Mouse (Mus musculus) midbrain, embryonic 11.5 days (tissue): ENCODE results near the gene Disp1. TPM values are rescaled to one million over a fixed set of nuclear protein-coding genes. Genes with fewer than 3 reads are reported as not detected.

Experiments used
- ATAC-seq: fragments of 200-750 bp; cut with Nextera tagmentation; 2 replicates; pipeline ENCODE4 v1.8.0; 2017; ENCODE audit warnings: moderate TSS enrichment, moderate library complexity; ENCODE audit not compliant: low FRiP score
- DNase-seq: peaks from one replicate; pipeline ENCODE4 v3.0.0; 2015; ENCODE audit warnings: low spot score; ENCODE audit errors: missing footprints
- H3K27ac ChIP-seq: fragments of 300-500 bp; sonication (generic); 2 replicates; pipeline ENCODE4 v1.5.1; 2014; ENCODE audit warnings: low read depth, low read length
- H3K27me3 ChIP-seq: fragments of 300-500 bp; sonication (generic); 2 replicates; pipeline ENCODE4 v1.6.1; 2014; ENCODE audit warnings: mild to moderate bottlenecking, low read length, moderate library complexity, mixed read lengths; ENCODE audit not compliant: control insufficient read depth, insufficient read depth
- H3K36me3 ChIP-seq: fragments of 300-500 bp; sonication (generic); 2 replicates; pipeline ENCODE4 v1.6.1; 2014; ENCODE audit warnings: mild to moderate bottlenecking, low read length, moderate library complexity, mixed read lengths; ENCODE audit not compliant: control insufficient read depth, insufficient read depth
- H3K4me1 ChIP-seq: fragments of 300-500 bp; sonication (generic); 2 replicates; pipeline ENCODE4 v1.6.1; 2014; ENCODE audit warnings: low read length; ENCODE audit not compliant: control insufficient read depth, insufficient read depth
- H3K4me2 ChIP-seq: fragments of 300-500 bp; sonication (generic); 2 replicates; pipeline ENCODE4 v1.6.1; 2014; ENCODE audit warnings: mild to moderate bottlenecking, moderate library complexity
- H3K4me3 ChIP-seq: fragments of 300-500 bp; sonication (generic); 2 replicates; pipeline ENCODE4 v1.5.1; 2014; ENCODE audit warnings: low read depth, low read length
- H3K9ac ChIP-seq: fragments of 300-500 bp; sonication (generic); 2 replicates; pipeline ENCODE4 v1.6.1; 2014; ENCODE audit warnings: low read length
- H3K9me3 ChIP-seq: fragments of 300-500 bp; sonication (generic); 2 replicates; pipeline ENCODE4 v1.6.1; 2016; ENCODE audit warnings: low read length; ENCODE audit not compliant: control insufficient read depth
- WGBS: fragments of 180-500 bp; shearing (Covaris S2); extraction: QIAGEN DNeasy Blood & Tissue Kit; methylation state at CpG from one replicate; pipeline ENCODE4 v1.1.7; 2014; 5-methylcytosine and 5-hydroxymethylcytosine counted together
- polyA plus RNA-seq: library from polyadenylated mRNA; unstranded; fragments of >200 nt; fragmentation: Nextera tagmentation; extraction: Ambion mirVana; gene quantifications from 2 replicates; pipeline ENCODE4 v1.2.1, GENCODE M21; 2014

The Disp1 gene
- polyA plus RNA-seq, 1 experiment from 2014 or later = 8.8 TPM

DNA sequence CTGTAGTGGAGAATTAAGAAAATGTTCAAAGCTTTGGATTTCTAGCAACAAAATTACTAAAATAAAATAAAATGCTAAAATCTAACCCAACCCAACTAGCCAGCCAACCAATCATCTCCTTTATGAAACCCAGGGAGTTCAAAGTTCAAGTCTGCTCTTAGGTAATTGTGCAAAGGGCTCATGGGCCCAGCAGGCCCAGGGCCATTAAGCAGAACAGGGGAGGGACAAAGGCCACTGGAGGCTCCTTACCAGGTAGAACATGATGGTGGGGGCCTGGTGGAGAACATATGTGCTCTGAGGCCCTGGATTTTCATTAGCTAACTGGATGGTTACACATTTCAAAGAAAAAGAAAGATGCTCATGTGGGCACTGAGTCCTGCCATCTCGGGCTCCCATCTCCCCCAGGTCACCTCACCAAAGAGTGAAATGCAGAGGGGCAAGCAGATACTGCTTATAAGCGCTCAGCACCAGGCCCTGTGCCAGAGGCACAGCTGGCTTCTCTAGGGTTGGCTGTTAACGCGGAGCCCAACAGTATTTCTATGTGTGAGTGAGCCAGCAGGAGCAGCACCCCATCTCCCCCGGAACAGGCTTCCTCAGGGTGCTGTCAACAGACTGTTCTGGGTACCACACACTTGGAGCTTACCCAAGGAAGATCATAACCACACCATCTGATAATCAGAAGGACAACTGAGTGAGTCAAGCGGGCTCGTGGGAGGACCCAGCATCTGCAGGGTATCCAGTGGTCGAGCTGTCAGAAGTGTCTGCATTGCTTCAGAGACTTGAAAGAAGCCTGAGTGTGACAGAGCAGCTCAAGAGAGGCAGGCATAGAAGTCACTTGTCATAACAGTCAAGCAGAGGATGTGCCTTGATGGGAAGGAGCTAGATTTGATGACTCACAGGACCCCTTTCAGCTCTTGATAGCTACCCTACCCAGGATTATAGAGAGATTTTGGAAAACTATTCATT, 137.0 kb downstream of the Disp1 start:
- Histone ChIP-seq H3K4me3 (no peak overlapping the region), H3K9me3 (no peaks in the 10 kb centered on the region), H3K27ac (no peak overlapping the region), H3K36me3 (peaks cover 17% of the 10 kb centered on the region), H3K4me1 (peaks cover under 1% of the 10 kb centered on the region; the same call in 1 of the 2 replicates), H3K4me2 (no peak overlapping the region), H3K27me3 (no peaks in the 10 kb centered on the region), H3K9ac (no peak overlapping the region)
- WGBS = 96% methylated on average over 8 of the region's 8 CpGs
- DNase-seq (peak; percentile 33), ATAC-seq (no peak)

DNA sequence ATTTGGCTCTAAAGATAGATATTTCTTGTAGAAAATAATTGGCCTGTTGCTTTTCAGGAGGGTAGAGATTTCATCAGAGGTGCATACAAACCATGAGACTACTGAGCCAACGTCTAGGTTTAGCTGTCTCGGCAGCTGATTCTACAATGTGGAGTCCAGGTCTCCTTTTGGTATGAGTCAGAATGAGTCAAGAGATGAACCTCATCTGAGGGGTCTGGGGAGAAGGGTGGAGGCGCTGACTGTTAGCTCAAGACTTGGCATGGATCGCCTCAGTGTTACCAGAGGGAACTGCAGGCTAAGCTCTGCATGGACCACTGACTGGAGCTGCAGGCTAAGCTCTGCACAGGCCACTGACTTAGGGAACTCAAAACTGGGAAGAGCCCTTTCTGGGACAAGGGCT, 138.9 kb downstream of the Disp1 start:
- no peak overlapping the region for H3K9ac ChIP-seq
- no peaks in the 10 kb centered on the region for H3K9me3 ChIP-seq
- no peaks in the 10 kb centered on the region for H3K27me3 ChIP-seq
- no peaks in the 10 kb centered on the region; the same call in 1 of the 2 replicates for H3K36me3 ChIP-seq
- ATAC-seq (no peak), DNase-seq (no peak)
- no peak overlapping the region for H3K4me2 ChIP-seq
- no peak overlapping the region for H3K4me3 ChIP-seq
- 80% methylated on average over 4 of the region's 4 CpGs for WGBS
- H3K4me1 ChIP-seq = peaks cover 3% of the 10 kb centered on the region; the same call in 1 of the 2 replicates
- H3K27ac ChIP-seq = no peak overlapping the region

GRCm38 (mm10) chr1:183081126-183081525, 140.2 kb downstream of the Disp1 start:
- H3K4me1 ChIP-seq = peaks cover 3% of the 10 kb centered on the region; the same call in 1 of the 2 replicates
- no peaks in the 10 kb centered on the region for H3K27me3 ChIP-seq
- no peaks in the 10 kb centered on the region for H3K9me3 ChIP-seq
- H3K9ac ChIP-seq = no peak overlapping the region
- no peak overlapping the region for H3K4me3 ChIP-seq
- H3K4me2 ChIP-seq = no peak overlapping the region
- no peaks in the 10 kb centered on the region for H3K36me3 ChIP-seq
- H3K27ac ChIP-seq = no peak overlapping the region
- no peak for ATAC-seq
- no peak for DNase-seq

- Histone ChIP-seq H3K27me3 (no peaks in the 10 kb centered on the region), H3K4me2 (no peak overlapping the region), H3K4me3 (no peak overlapping the region), H3K36me3 (no peaks in the 10 kb centered on the region), H3K27ac (peak overlapping the region; percentile 7; the same call in 1 of the 2 replicates), H3K9ac (no peak overlapping the region), H3K9me3 (no peaks in the 10 kb centered on the region), H3K4me1 (peaks cover 3% of the 10 kb centered on the region; the same call in 1 of the 2 replicates)
- peak; percentile 85 for DNase-seq
- ATAC-seq = peak; percentile 54; the same call in 1 of the 2 replicates
- WGBS = 68% methylated on average over 15 of the region's 15 CpGs
Measured at GRCm38 (mm10) chr1:183075121-183075822, 146.1 kb downstream of the Disp1 start.

DNA sequence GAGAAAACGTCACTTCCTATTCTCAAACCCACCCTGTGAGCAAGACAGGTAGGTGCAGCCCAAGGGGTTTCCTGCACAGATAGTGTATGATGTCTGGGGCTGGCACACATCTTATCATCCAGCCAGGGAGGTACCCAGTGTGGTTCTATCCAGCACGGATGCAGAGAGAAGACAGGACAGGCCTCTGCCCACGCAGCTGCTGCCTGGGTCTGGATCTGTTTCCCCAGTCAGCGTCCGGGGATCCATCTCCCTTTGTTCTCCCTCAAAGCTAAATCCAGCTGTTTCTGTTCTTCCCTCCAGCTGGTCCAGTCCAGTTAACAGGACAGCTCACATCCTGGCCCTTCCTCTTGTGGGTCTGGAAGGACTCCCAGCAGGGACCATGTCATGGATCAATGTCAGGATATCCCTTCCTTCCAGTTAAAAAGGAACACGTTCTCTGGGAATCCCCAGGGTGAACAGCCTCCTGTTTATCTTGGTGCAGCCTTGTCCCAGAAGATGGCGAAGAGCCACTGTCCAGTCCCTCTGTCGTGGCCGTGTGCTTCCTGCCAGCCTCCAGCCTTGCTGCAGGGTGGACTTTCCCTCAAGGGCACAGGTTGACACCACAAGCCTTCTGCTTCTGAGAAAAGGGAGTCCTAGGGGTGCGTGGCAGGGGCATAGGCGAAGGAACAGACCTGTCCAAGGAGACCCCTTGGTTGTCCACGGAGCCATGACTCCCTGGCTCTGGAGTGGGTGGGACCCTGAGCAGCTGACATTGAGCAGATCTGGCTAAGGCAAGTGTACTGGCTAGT, 148.9 kb downstream of the Disp1 start:
- DNase-seq (no peak), ATAC-seq (no peak)
- Histone ChIP-seq H3K4me1 (no peaks in the 10 kb centered on the region), H3K27me3 (no peaks in the 10 kb centered on the region), H3K36me3 (no peaks in the 10 kb centered on the region), H3K4me2 (no peak overlapping the region), H3K4me3 (no peak overlapping the region), H3K27ac (no peak overlapping the region), H3K9me3 (no peaks in the 10 kb centered on the region), H3K9ac (no peak overlapping the region)
- 79% methylated on average over 12 of the region's 12 CpGs for WGBS

DNA sequence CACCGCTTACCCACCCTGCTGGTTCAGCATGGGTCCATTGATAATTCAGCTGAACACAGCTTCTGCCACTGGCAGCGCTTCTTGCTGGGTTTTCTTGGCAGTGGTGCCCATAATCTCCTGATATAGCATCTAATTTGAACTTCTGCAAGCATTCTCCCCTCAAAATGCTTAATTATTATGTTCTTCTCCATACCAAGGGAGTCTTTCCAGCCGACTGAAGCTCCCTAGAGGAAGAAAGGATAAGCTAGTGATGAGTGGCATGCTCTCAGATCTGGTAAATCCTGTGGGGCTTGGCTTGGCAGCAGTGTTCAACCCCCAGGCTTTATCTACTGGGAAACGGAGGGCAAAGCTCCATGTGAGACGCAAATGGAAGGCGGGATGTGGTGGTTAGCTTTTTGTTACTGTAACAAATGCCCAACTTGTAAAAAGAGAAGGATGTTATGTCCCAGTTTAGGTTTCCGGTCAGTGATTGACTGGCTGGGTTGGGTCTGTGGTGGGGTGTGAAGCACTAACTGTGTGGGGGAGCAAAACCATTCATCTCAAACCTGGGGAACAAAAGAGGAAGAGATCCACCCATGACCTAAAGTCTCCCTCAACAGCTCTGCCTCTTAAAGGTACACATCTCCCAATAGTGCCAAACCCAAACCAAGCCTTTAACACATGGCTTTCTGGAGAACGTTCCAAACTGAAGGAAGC, 151.2 kb downstream of the Disp1 start:
- H3K4me3 ChIP-seq = no peak overlapping the region
- H3K4me1 ChIP-seq = no peaks in the 10 kb centered on the region
- H3K27me3 ChIP-seq = no peaks in the 10 kb centered on the region
- no peak overlapping the region for H3K4me2 ChIP-seq
- no peak for ATAC-seq
- H3K9ac ChIP-seq = no peak overlapping the region
- WGBS = 84% methylated on average over 8 of the region's 8 CpGs
- no peak for DNase-seq
- H3K36me3 ChIP-seq = no peaks in the 10 kb centered on the region
- no peaks in the 10 kb centered on the region for H3K9me3 ChIP-seq
- H3K27ac ChIP-seq = no peak overlapping the region

GRCm38 (mm10) chr1:183067807-183068206, 153.5 kb downstream of the Disp1 start:
- DNase-seq = no peak
- no peak overlapping the region for H3K27ac ChIP-seq
- no peaks in the 10 kb centered on the region for H3K27me3 ChIP-seq
- H3K9me3 ChIP-seq = no peaks in the 10 kb centered on the region
- H3K36me3 ChIP-seq = no peaks in the 10 kb centered on the region
- no peak overlapping the region for H3K9ac ChIP-seq
- WGBS = 83% methylated on average over 7 of the region's 7 CpGs
- H3K4me2 ChIP-seq = no peak overlapping the region
- H3K4me3 ChIP-seq = no peak overlapping the region
- no peaks in the 10 kb centered on the region for H3K4me1 ChIP-seq
- ATAC-seq = no peak

- H3K4me2 ChIP-seq = no peak overlapping the region
- WGBS = 81% methylated on average over 4 of the region's 4 CpGs
- no peak overlapping the region for H3K9ac ChIP-seq
- no peaks in the 10 kb centered on the region for H3K4me1 ChIP-seq
- no peaks in the 10 kb centered on the region for H3K27me3 ChIP-seq
- DNase-seq (no peak), ATAC-seq (no peak)
- no peak overlapping the region for H3K4me3 ChIP-seq
- H3K9me3 ChIP-seq = no peaks in the 10 kb centered on the region
- H3K27ac ChIP-seq = no peak overlapping the region
- H3K36me3 ChIP-seq = no peaks in the 10 kb centered on the region
Measured at GRCm38 (mm10) chr1:183066981-183067380, 154.3 kb downstream of the Disp1 start.
